Mouse (Mus musculus): ENCODE measurements around the gene Tmem106c.

The Tmem106c gene

DNA sequence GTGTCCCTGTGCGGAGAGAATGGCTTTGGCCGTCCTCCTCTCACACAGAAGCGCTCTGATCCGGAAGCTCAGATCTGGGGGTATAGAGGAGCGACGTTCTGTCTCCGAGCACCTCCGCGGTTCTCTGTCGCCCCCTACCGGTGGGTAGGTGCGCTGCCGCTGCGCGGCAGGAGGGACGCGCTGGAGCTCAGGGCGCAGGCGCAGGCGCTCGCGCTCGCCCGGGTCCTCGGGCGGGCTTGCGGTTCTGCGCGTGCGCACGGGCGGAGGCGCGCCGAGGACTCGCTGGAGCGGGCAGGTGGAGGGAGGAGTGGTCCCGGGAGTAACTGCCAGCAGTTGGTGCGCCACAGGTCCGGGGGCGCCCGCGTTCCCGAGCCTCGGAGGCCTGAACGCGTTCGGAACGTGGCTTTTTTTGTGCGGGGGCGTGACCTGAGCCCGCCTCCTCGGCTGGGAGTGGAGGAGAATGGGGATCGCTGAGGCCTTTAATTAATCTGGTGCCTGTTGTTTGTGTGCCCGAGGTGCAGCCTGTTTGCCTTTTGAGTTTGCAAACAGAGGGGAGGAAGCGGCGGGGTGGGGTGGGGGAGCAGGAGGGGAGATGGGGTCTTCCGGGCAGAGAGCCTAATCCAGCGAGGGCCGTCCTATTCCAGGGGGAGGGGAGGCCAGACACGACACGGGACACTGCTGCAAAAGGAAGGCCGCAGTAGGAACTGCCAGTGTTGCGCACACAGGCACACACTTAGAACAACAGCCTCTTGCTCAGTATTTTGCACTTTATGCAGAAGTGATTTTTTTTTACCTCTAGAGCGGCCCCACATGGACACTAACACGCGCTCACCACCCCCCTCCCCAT lies at the start of gene Tmem106c:
Gene Tmem106c, plus strand, starts transcription at position 212 of the 847 bp plus-strand sequence.
- DNase-seq (ENCODE audit: low spot score in 2 of 2) = peak; percentile 89 to 97

DNA sequence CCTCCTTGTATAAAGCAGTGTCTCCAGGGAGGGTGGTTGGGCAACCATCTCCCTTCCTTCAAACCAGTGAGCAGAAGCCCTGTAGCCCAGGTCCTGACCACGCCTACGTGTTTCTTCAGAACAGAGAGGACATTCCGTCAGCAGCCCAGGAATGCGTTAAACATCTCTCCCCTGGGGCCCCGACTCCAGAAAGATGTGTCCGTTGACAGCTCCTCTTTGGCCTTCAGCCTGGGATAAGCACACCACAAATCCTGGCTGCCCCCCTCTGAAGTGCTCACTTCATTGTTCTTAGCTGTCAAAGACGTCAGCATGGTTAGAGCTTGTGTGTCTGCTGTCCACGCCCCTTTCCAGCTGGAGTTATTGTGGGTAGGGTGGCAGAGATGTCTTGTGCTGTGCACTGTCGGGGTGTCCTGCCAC lies 49.7 kb upstream of the Tmem106c start:
- DNase-seq (ENCODE audit: low spot score in 2 of 2) = no peak

DNA sequence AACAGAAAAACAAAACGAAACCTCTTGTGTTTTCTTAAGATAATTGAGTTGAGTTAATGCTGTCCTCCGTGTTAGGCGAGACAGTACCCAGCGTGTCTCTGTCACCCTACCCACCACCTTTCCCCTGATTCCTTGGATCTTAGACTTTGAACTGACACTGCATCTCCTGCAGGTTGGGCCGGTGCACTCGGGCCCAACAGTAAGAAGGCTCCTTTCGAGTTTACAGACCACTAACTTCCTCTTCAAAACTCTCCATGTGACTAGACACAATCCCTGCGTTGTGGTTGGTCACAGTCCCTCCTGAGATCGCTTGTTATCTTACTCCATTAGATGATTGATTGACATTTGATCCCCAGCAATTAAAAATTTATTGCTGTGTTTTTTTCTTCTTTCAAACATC lies 46.0 kb upstream of the Tmem106c start:
- DNase-seq (ENCODE audit: low spot score in 2 of 2) = no peak

DNA sequence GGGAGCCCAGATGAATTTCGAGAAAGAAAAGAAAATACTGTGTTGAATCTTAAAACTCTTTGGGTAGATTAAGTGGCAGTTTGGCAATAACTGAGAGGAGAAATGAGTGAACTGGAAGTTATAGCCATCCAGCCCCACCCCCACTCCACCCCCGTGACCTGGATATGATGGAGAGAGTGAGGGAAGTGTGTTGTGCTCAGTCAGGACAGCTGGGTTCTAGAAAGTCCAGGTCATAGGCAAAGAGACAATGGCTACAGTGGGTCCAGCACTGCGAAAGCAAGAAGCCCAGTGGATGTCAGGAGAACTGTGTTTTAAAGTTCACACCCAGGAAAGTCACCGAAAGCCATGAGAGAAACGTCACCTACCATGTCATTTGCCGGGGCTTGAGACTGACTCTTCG lies 44.8 kb upstream of the Tmem106c start:
- DNase-seq (ENCODE audit: low spot score in 2 of 2) = no peak

DNA sequence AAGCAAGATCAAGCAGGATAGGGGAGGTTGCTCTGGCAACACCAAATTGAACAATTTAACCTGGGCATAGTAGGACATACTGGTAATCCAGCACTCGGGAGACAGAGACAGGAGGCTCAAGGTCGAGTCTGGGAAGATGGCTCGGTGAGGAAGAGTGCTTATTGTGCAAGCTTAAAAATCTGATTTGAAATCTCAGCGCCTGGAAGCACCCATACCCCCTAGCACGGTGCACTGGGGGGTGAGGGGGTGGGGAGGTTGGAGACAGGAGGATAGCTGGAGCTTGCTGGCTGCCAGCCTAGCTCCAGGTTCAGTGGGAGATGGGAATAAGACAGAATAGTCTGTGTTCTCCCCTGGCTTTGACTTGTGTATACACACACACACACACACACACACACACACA lies 43.7 kb upstream of the Tmem106c start:
- DNase-seq (ENCODE audit: low spot score in 2 of 2) = no peak

DNA sequence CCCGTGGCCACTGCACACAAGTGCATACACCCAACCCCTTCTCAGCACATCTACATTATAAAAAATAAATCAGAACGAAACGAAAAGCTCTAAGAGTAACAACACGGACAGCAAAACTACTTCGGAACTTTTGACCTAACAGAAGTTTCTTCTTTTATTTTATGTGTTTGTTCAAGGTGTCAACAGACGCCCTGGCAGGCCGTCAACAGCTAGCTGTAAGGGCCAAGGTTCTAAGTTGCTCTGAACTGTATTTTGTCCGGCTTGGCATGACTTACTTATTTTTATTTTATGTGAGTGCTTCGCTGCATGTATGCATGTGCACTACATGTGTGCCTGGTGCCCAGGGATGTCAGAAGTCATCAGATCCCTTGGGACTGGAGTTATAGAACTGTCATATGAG lies 42.2 kb upstream of the Tmem106c start:
- no peak for DNase-seq (ENCODE audit: low spot score in 2 of 2)

DNA sequence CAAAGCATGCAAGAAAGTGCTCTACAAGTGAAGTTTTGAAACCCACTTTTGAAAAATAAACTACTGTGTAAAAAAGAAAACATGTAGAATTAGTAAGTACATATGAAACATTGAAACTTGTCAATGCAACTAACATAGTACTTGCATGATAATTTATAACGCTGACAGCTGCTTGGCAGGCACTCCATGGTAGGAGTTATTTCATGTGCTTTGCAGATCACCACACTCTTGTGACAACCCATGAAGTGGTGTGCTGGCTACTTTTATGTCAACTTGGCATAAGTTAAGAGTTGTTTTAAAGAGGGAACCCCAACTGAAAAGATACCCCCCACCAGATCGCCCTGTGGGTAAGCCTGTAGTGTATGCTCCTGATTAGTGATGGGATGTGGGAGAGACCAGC lies 41.6 kb upstream of the Tmem106c start:
- DNase-seq (ENCODE audit: low spot score in 2 of 2) = no peak

DNA sequence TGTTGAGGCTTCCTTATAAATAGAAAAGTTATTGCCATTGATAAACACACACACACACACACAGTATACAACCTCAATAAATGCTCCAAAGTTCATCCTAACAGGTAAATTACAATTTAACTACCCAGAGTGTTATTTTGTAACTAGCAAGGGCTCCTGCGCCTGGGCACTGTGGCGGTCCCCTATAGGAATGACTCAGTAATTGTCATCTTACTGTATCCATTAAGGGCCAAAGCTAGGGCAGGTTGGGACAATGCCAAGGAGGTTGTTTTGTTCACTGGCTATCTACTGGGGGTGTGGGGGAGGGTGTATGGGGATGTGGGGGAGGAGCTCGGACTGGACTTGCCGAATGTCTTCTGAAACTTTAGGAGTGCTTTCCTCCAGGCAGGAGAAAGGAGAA lies 37.0 kb upstream of the Tmem106c start:
- DNase-seq (ENCODE audit: low spot score in 2 of 2) = no peak

DNA sequence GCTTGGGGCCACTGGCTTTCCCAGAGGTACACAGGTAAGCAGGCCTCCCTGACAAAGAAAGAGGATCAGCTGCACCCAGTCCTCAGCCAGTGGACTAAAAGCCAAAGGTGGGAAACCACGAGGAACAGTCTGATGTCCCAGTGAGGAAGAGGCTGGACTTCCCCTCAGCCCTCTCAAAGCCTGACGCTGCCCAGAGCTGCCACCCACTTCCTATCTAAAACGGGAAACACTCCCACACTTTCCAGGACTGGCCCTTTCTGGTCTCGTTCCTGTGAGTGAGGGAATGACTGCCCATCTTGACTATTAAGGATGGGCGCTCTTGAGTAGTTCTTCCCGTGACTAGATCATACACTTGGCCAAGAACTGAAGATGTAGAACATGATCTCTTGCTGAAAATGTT lies 36.2 kb upstream of the Tmem106c start:
- no peak for DNase-seq (ENCODE audit: low spot score in 2 of 2)

DNA sequence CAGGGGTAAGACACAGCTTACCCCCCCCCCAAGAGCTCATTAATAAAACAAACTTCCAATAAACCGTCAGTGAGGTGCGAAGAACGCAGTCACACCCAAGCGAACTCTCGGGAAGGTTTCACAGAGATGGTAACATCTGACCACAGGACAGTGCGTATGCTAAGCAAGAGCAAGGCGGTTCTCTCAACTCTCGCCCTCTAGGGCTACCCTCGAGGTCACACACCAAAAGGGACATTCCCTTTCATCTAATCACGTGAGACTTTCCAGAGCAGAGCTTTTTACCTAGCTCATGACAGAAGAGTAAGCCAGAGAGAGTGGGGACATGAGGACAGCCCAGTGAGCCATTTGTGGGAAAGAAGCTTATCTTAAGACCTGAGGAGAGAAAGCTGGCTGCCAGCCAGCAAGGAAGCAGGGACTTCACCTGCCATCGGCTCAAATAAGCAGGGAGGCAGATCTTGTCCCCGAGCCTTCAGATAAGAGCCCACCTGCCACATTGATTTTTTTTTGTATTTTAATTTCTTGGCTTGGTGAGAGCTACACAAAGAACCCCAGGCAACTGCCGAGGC lies 34.7 kb upstream of the Tmem106c start:
- DNase-seq (ENCODE audit: low spot score in 2 of 2) = no peak

DNA sequence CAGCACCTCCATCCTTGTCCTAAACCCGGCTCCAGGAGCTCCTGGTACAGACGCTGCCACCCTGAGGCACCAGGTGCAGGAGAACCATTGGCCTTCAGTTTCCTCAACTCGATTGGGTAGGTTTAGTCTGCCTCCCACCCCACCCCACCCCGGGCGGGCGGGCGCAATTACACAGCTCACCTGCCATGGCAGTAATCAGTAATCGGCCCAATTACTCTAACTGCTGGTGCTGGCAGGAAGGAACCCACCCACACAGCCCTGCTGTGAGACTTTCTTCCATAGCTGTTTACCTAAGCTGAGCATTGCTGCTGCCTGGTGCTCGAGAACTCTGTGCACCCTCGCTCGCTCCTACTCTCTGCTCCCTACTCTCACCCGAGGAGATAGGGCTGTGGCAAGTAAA lies 31.6 kb upstream of the Tmem106c start:
- DNase-seq (ENCODE audit: low spot score in 2 of 2) = no peak

DNA sequence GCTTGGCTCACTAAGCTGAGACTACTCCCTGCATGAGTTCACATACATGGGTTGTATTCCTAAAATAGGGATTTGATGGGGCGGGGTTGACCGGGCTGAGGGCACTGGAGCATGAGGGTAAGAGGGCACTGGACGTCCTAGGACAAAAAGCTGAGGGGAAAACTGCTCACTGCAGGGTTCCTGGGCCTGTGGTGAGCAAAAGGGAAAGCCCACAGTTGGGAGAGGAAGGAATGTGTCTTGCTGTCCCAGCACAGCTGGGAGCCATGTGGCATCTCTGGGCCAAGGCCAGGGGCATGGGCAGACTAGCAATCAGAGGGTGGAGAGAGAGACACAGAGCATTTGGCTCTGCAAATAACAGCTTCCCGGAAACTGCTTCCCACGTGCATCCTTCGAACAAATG lies 25.4 kb upstream of the Tmem106c start:
- no peak for DNase-seq (ENCODE audit: low spot score in 2 of 2)

DNA sequence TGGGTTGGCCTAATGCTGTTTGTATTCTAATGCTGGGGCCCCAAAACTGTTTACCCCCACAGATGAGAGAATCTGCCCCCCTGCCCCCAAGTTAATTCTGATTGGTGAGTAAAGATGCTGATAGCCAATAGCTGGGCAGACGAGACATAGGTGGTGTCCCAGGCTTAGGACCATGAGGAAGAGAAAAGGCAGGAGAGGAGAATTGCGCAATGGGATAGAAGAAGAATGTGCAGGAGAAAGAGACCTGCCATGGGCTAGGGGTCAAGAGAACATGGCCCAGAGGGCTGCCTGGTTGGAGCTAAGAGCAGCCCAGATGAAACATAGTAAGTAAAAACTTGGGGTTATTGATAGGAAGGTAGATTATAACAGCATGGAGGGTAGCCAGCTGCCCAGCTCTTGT lies 23.9 kb upstream of the Tmem106c start:
- DNase-seq (ENCODE audit: low spot score in 2 of 2) = no peak

DNA sequence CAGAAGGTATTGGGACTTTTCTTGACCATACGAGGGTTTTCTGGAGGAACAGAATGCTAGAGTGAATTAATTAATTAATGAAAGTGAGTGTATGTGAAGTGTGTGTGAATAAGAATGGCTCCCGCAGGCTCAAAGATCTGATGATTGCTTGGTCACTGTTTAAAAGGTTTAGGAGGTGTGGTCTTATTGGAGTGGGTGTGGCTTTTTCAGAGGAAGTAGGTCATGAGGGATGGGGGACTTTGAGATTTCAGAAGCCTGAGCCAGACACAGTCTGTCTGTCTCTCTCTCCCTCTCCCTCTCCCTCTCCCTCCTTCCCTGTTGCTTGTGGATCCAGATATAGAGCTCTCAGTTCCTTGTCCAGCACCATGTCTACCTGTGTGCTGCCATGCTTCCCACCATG lies 22.7 kb upstream of the Tmem106c start:
- DNase-seq (ENCODE audit: low spot score in 2 of 2) = no peak

DNA sequence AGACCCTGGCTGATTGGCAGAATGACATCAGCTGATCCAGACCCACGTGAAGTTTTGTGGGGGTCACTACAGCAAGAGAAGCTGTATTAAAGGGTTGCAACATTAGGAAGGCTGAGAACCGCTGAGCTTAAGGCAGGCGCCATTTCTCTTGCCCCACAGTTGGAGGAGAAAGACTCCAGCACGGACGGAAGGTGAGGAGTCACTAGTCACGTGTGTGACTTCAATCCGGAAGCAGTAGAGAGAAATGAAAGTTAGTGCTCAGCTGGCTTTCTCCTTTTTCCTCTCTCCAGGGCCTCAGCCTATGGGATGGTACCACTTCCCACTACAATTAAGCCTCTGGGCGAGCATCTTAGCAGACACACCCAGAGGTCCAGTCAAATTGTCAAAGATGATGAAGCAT lies 21.5 kb upstream of the Tmem106c start:
- no peak for DNase-seq (ENCODE audit: low spot score in 2 of 2)

DNA sequence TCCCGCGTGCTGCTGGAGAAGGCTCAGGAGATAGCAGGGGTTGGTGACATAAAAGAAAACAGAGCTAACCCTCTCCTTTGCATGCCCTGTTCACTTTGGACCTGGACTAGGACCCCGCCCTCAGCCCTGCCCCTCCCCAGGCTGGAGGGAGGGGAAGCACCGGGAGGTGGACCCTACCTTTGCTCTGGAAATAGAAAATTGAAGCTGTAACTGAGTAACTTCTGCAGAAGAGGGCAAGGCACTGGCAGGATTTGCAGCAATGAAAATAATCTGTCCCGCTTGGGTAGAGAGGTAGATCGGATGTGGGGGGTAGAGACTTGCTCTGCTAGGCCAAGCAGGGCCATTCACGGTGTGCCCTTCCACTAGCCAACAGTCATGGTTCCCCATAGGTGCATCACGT lies 20.6 kb upstream of the Tmem106c start:
- no peak for DNase-seq (ENCODE audit: low spot score in 2 of 2)

DNA sequence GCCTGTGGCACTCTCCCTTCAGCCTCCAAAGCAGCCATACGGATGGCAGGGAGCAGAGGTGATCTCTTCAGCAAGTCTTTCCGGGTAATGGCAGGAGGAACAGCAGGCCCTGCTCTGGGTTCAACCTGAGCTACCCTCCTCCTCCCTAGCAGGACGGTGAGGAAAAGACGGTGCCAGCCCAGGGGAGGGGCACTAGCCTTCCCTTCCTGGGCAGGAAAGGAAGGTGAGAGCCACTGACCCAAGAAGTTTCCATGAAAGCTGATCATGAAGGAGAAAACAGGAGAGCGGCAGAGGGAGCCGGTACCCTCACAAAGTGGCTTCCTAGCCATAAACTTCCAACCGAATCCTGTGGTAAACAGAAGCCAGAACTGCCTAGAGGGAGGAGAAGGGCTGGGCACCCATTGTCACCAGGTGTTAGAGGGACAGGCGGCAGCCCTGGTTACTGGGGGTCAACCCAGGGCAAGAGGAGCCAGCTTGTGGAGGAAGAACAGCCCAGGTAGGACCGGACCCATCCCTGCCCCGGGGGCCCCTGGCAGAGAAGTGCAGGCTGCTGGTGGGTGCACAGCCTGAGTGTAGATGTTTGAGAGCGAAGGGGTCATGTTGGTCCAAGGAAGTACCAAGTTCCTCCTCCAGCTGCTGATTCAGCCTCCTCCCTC lies 19.0 kb upstream of the Tmem106c start:
- no peak for DNase-seq (ENCODE audit: low spot score in 2 of 2)

DNA sequence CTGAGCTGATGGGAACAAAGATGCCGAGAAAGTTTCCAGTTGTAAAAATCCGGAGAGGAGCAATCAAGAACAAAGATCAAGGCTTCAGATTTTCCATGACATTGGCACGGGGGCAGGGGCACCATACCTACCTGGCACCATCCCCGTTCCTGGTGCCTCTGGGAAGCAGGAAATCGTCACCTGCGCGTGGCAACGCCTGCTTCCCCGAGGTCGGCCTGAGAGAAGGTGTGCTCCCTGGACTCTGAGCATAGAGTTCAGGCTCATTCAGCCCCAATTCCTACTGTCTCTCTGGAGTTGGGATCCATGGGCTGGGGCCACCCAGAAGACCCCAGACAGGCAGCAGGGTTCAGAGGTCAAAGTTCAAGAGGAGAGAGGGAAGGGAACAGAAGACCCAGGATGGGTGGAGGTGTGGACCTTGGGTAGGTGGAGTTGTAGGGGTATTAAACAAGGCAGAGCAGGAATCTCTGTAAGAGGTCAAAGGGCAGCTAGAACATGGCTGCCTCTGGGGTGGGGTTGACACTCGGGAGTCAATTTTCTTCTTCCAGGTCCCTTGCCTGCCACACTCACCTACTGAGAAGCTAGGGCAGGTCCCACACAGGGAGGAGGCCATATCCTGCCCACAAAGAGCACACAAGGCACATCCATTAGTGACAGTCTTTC lies 18.2 kb upstream of the Tmem106c start:
- no peak for DNase-seq (ENCODE audit: low spot score in 2 of 2)

DNA sequence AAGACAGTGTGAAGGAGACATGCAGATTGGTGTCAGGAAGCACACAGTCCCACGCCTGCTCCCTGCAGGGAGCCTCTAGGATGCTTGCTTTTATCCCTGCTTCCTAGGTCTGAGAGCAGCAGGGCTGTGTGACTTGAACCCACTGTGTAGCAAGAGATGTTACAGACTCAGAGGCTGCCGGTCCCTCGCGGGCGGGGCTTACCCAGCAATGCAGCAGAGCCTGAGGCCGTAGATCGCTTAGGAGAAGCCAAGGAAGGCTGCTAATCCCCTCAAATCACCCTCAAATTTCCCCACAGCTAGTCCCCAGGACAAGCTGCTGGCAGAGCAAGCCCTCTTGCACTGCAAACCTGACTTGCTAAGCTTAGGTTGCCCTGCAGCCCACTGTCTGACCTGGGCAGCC lies 15.3 kb upstream of the Tmem106c start:
- no peak for DNase-seq (ENCODE audit: low spot score in 2 of 2)

DNA sequence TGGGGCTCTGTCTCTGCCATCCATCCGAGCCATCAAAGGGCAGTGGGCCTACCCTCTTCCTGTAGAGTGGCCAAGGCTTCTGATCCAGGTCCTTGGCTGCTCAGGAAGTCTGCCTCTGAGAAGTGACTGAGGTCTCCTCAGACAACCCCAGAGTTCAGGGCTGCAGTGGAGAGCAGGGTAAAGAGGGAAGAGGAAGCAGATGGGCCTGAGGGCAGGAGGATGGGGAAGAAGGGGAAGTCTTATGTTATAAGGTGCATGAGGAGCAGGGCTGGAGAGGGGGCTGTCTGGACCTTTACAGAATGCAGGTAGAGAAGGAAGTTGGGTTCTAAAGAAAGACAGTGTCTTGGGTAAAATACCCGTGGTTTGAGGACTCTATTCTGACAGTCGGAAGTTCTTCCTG lies 14.3 kb upstream of the Tmem106c start:
- DNase-seq (ENCODE audit: low spot score in 2 of 2) = no peak

DNA sequence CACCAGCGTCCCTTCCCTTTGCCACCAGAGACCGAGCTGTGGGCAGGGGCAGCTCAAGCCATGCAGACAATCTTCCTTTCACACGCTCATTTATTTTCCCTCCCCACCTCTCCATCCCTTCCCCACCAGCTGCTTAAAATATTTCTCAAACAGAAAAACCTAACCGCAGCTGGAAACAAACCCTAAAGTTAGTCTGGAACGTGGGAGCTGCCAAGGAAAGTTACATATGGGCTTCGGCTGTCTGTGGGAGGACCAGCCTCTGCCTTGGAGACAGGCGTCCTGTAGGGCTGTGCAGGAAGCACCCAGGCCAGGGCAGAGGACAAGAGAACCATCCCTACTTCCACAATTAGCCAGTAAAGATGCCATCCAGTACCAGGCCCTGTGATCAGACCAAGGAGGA lies 13.8 kb upstream of the Tmem106c start:
- DNase-seq (ENCODE audit: low spot score in 2 of 2) = no peak

DNA sequence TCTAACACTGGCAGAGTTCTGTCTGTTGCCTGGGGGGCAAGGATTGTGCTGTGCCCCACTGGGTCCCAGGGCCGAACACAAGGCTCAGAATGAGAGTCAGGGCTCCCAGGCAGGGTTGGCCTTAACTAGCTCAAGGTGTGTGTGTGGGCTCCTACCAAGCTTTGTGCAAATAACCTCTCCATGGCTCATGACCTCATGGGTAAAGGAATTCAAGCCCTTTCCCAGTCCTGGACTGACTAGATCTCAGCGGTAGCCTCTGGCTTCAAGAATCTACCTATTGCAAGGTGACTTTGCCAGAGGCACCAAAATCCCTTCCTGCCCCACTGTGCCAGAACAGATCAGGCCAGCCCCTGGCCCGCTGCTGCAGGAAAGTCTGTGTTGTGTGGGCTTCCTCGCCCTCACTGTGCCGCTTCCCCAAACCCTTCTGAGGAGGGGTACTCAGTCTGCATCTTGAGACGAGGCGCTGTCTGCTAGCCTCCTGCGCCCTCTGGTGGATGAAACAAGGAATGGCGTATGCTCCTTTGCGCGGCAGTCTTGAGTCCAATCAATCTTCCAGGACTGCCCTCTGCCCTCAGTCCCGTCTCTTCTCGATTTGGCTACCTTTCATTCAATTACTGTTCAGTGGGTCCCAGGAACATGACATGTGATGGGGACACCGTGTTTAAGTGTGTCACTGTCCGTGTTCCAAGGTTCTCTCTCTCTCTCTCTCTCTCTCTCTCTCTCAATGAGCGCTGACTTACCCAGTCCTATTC lies 11.7 kb upstream of the Tmem106c start:
- DNase-seq (ENCODE audit: low spot score in 2 of 2) = peak; percentile 48 to 78
